Mouse (Mus musculus) MEL (cell line): ENCODE results near the gene Mymk. TPM values are rescaled to one million over a fixed set of nuclear protein-coding genes. Genes with fewer than 3 reads are reported as not detected.

Source experiments
- DNase-seq: peaks from one replicate; pipeline ENCODE4 v3.0.0; 2011; ENCODE audit warnings: low read depth, low spot score
- H3K27ac ChIP-seq: 2 replicates; pipeline ENCODE4 v1.5.1; 2012; ENCODE audit warnings: low read depth, mild to moderate bottlenecking, control low read depth, low read length, moderate library complexity; ENCODE audit not compliant: control insufficient read depth
- H3K27me3 ChIP-seq, 2 experiments: fragments of 150-350 bp in 1 of 2; sonication (generic) in 1 of 2; 2 replicates each; pipeline ENCODE4 v1.6.1; 2012; ENCODE audit warnings: low read length in 2 of 2, mild to moderate bottlenecking in 2 of 2, improper control_type of control experiment in 1 of 2, moderate library complexity in 1 of 2; ENCODE audit not compliant: insufficient read depth in 2 of 2, control insufficient read depth in 1 of 2
- H3K36me3 ChIP-seq, 2 experiments: 2 replicates each; pipeline ENCODE4 v1.6.1; 2012 to 2014; ENCODE audit warnings: low read length in 2 of 2, improper control_type of control experiment in 1 of 2, inconsistent platforms in 1 of 2, mild to moderate bottlenecking in 1 of 2; ENCODE audit not compliant: insufficient read depth in 2 of 2, control insufficient read depth in 1 of 2
- H3K4me1 ChIP-seq, 2 experiments: fragments of 150-350 bp in 1 of 2; sonication (generic) in 1 of 2; 2 replicates each; pipeline ENCODE4 v1.6.1; 2012; ENCODE audit warnings: low read length in 2 of 2, improper control_type of control experiment in 1 of 2, mild to moderate bottlenecking in 1 of 2; ENCODE audit not compliant: insufficient read depth in 2 of 2, control insufficient read depth in 1 of 2
- H3K4me3 ChIP-seq, 2 experiments: fragments of 150-350 bp in 1 of 2; sonication (generic) in 1 of 2; 2 replicates each; pipeline ENCODE4 v1.5.1; 2012; ENCODE audit warnings: low read depth in 2 of 2, low read length in 2 of 2, mild to moderate bottlenecking in 2 of 2, moderate library complexity in 2 of 2, control low read depth in 1 of 2, improper control_type of control experiment in 1 of 2; ENCODE audit not compliant: control insufficient read depth in 1 of 2, insufficient read depth in 1 of 2
- H3K79me2 ChIP-seq: 2 replicates; pipeline ENCODE4 v1.6.1; 2012; ENCODE audit warnings: mild to moderate bottlenecking, low read length, moderate library complexity; ENCODE audit not compliant: control insufficient read depth, poor library complexity, insufficient read depth
- H3K9ac ChIP-seq: 2 replicates; pipeline ENCODE4 v1.6.1; 2012; ENCODE audit warnings: low read depth, mild to moderate bottlenecking, control low read depth, low read length, moderate library complexity; ENCODE audit not compliant: control insufficient read depth, poor library complexity, severe bottlenecking
- H3K9me3 ChIP-seq: fragments of 150-350 bp; sonication (generic); replicated peaks from 2 replicates; pipeline ENCODE4 v1.6.1; 2012; ENCODE audit warnings: mild to moderate bottlenecking, low read length, improper control_type of control experiment, moderate library complexity; ENCODE audit not compliant: insufficient read depth
- BHLHE40 ChIP-seq: IDR thresholded peaks from 2 replicates; pipeline ENCODE4 v1.6.1; 2012; ENCODE audit warnings: low read depth, mild to moderate bottlenecking, inconsistent platforms, low read length, improper control_type of control experiment, borderline replicate concordance
- CHD2 ChIP-seq: IDR thresholded peaks from 2 replicates; pipeline ENCODE4 v1.6.1; 2011; ENCODE audit warnings: low read length, improper control_type of control experiment
- E2F4 ChIP-seq: IDR thresholded peaks from 2 replicates; pipeline ENCODE4 v1.6.1; 2011; ENCODE audit warnings: low read depth, low read length, improper control_type of control experiment, borderline replicate concordance
- ETS1 ChIP-seq: IDR thresholded peaks from 2 replicates; pipeline ENCODE4 v1.6.1; 2012; ENCODE audit warnings: low read depth, mild to moderate bottlenecking, inconsistent platforms, low read length, improper control_type of control experiment, moderate library complexity
- GABPA ChIP-seq: IDR thresholded peaks from 2 replicates; pipeline ENCODE4 v1.6.1; 2012; ENCODE audit warnings: low read depth, mild to moderate bottlenecking, inconsistent platforms, low read length, improper control_type of control experiment, moderate library complexity
- HCFC1 ChIP-seq: IDR thresholded peaks from 2 replicates; pipeline ENCODE4 v1.6.1; 2012; ENCODE audit warnings: low read depth, mild to moderate bottlenecking, inconsistent platforms, low read length, improper control_type of control experiment, moderate library complexity
- JUND ChIP-seq: IDR thresholded peaks from 2 replicates; pipeline ENCODE4 v1.6.1; 2011; ENCODE audit warnings: low read depth, mild to moderate bottlenecking, improper control_type of control experiment, low read length
- KAT2A ChIP-seq: conservative IDR thresholded peaks from 2 replicates; pipeline ENCODE4 v1.6.1; 2012; ENCODE audit warnings: low read depth, low read length, improper control_type of control experiment, inconsistent platforms
- MAX ChIP-seq: IDR thresholded peaks from 2 replicates; pipeline ENCODE4 v1.6.1; 2011; ENCODE audit warnings: low read length, improper control_type of control experiment
- MXI1 ChIP-seq: IDR thresholded peaks from 2 replicates; pipeline ENCODE4 v1.6.1; 2011; ENCODE audit warnings: mild to moderate bottlenecking, low read depth, low read length, improper control_type of control experiment
- POLR2A ChIP-seq, 2 experiments: IDR thresholded peaks; 2 replicates each; pipeline ENCODE4 v1.6.1; 2011 to 2012; ENCODE audit warnings: low read length in 2 of 2, mild to moderate bottlenecking in 2 of 2, control low read depth in 1 of 2, improper control_type of control experiment in 1 of 2, low read depth in 1 of 2, moderate library complexity in 1 of 2; ENCODE audit not compliant: control insufficient read depth in 1 of 2, insufficient read depth in 1 of 2, poor library complexity in 1 of 2
- POLR2AphosphoS5 ChIP-seq: IDR thresholded peaks from 2 replicates; pipeline ENCODE4 v1.6.1; 2012; ENCODE audit warnings: low read depth, borderline replicate concordance, mild to moderate bottlenecking, inconsistent platforms, low read length, moderate library complexity, mixed read lengths
- RCOR1 ChIP-seq: IDR thresholded peaks from 2 replicates; pipeline ENCODE4 v1.6.1; 2012; ENCODE audit warnings: low read depth, mild to moderate bottlenecking, inconsistent platforms, low read length, improper control_type of control experiment
- SMC3 ChIP-seq: IDR thresholded peaks from 2 replicates; pipeline ENCODE4 v1.6.1; 2011; ENCODE audit warnings: low read depth, low read length, improper control_type of control experiment
- TAL1 ChIP-seq: IDR thresholded peaks from 2 replicates; pipeline ENCODE4 v1.6.1; 2012; ENCODE audit warnings: mild to moderate bottlenecking, inconsistent platforms, low read length, moderate library complexity, mixed read lengths
- USF2 ChIP-seq, 2 experiments: IDR thresholded peaks; 2 replicates each; pipeline ENCODE4 v1.6.1; 2011 to 2012; ENCODE audit warnings: improper control_type of control experiment in 2 of 2, low read length in 2 of 2, borderline replicate concordance in 1 of 2, inconsistent platforms in 1 of 2, low read depth in 1 of 2, mild to moderate bottlenecking in 1 of 2; ENCODE audit not compliant: insufficient read depth in 1 of 2
- ZKSCAN1 ChIP-seq: IDR thresholded peaks from 2 replicates; pipeline ENCODE4 v1.6.1; 2012; ENCODE audit warnings: low read depth, mild to moderate bottlenecking, inconsistent platforms, low read length, improper control_type of control experiment, moderate library complexity
- polyA plus RNA-seq, 2 experiments: library from polyadenylated mRNA; stranded (reverse) in 1 of 2; unstranded in 1 of 2; fragments of >175 nt in 1 of 2; fragments of >200 nt in 1 of 2; gene quantifications; 2 replicates each; pipeline versions ENCODE4 v1.2.1 to v1.2.4; 2012; ENCODE audit warnings: low replicate concordance in 2 of 2, low read depth in 1 of 2; ENCODE audit not compliant: insufficient read length in 2 of 2, insufficient read depth in 1 of 2, missing spikeins in 1 of 2
- total RNA-seq: library from RNA; depleted of rRNA; stranded (reverse); fragments of 300-350 nt; gene quantifications from 2 replicates; pipeline ENCODE4 v1.2.3, GENCODE M21; 2012

Mymk gene
- total and polyA plus RNA-seq, 3 experiments: not detected

DNA sequence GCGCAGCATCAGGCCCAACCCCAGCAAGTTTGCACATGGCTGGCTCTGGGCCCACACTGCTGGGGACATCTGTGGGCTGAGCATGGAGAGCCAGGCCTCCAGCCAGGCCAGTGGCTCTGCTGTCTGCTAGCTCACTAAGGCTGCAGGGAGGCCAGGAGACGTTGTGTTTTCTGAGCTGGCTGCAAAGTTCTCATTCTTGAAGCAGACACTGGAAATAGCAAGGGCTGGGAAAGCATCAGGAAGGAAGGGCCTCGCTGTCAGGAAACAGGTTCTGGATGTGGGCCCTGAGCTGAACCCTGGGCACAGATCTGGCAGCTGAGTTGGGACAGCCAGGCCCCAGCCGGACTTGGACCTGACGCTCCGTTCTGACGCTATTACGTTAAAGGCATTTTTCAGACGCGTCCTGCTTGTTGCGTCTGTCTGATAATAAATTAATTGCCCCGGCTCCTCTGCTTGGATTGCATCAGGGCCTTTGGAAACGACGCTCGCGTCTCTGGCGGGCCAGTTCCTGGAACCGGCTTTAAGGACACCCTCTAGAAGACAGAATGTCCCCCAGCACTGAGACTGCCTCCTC, 16.2 kb upstream of the Mymk start:
- H3K36me3 ChIP-seq: no peaks in the 10 kb centered on the region
- no peak overlapping the region for H3K27ac ChIP-seq
- H3K4me1 ChIP-seq: no peaks in the 10 kb centered on the region
- H3K9ac ChIP-seq: no peak overlapping the region
- no peaks in the 10 kb centered on the region; a peak in 2 of 4 replicates for H3K27me3 ChIP-seq
- DNase-seq: no peak
- no peak for TF ChIP-seq MXI1
- TF ChIP-seq SMC3: no peak
- no peak for TF ChIP-seq ETS1
- no peak for TF ChIP-seq KAT2A
- no peak for TF ChIP-seq USF2 (IDR thresholded peaks at IDR 0.05; ENCODE audit: borderline replicate concordance in 1 of 2, insufficient read depth in 1 of 2, low read depth in 1 of 2, low read length in 2 of 2)
- TF ChIP-seq JUND: no peak
- TF ChIP-seq BHLHE40: no peak
- TF ChIP-seq HCFC1: no peak
- no peak for TF ChIP-seq POLR2AphosphoS5
- no peak for TF ChIP-seq POLR2A (IDR thresholded peaks at IDR 0.05; ENCODE audit: control insufficient read depth in 1 of 2, insufficient read depth in 1 of 2, low read depth in 1 of 2, low read length in 2 of 2, poor library complexity in 1 of 2)
- no peak for TF ChIP-seq CHD2
- no peak for TF ChIP-seq TAL1
- TF ChIP-seq ZKSCAN1: no peak
- TF ChIP-seq GABPA: no peak
- TF ChIP-seq RCOR1: no peak
- TF ChIP-seq MAX: no peak
- no peak for TF ChIP-seq E2F4
- H3K9me3 ChIP-seq: no peaks in the 10 kb centered on the region
- no peak overlapping the region for H3K4me3 ChIP-seq
- no peaks in the 10 kb centered on the region for H3K79me2 ChIP-seq

DNA sequence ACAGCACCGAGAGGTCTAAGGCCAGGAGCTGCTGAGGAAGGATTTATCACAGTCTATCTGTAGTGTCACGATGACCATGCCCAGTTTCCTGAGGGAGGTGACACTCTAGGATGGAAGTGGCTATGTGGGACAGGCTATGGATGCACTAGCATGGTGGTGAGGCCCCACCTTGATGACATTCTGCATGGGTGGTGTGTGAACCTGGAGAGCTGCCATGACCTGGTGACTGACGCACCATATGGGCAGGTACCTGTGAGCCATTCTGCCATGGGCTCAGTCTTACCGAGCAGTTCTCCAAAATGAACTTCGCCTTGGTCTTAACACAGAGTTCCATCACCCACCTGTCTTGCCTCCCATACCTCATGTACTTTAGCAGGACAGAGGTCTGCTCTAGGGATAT, 15.6 kb upstream of the Mymk start:
- no peak for TF ChIP-seq MAX
- no peak for TF ChIP-seq KAT2A
- TF ChIP-seq CHD2: no peak
- H3K79me2 ChIP-seq: no peaks in the 10 kb centered on the region
- no peaks in the 10 kb centered on the region for H3K36me3 ChIP-seq
- no peaks in the 10 kb centered on the region for H3K4me1 ChIP-seq
- no peak for DNase-seq
- no peak overlapping the region for H3K9ac ChIP-seq
- H3K9me3 ChIP-seq: no peaks in the 10 kb centered on the region
- H3K27ac ChIP-seq: no peak overlapping the region
- H3K4me3 ChIP-seq: no peak overlapping the region
- H3K27me3 ChIP-seq: no peaks in the 10 kb centered on the region; a peak in 2 of 4 replicates
